Mouse (Mus musculus) lung, adult 2 months (tissue): ENCODE measurements at regions not wholly inside any gene's neighbourhood (a gene's known extent, or its start where the extent isn't known, plus 50 kb on each side); places are given as distances from the start of the nearest gene placed in this dataset.

Experiments used
- DNase-seq: peaks from one replicate; pipeline ENCODE4 v3.0.0; 2022
- H3K4me1 ChIP-seq: fragments of 200-500 bp; 2 replicates; pipeline ENCODE4 v1.6.1; 2011; ENCODE audit warnings: low read length; ENCODE audit not compliant: control insufficient read depth, insufficient read depth
- H3K4me3 ChIP-seq: fragments of 200-500 bp; replicated peaks from 2 replicates; pipeline ENCODE3; 2011; ENCODE audit warnings: low read depth, mild to moderate bottlenecking, control low read depth, low read length; ENCODE audit errors: extremely low read depth
- CTCF ChIP-seq: fragments of 200-500 bp; IDR thresholded peaks from 2 replicates; pipeline ENCODE4 v1.5.1; 2011; ENCODE audit warnings: mild to moderate bottlenecking, low read length, control low read depth; ENCODE audit not compliant: insufficient read depth
- POLR2A ChIP-seq: fragments of 200-500 bp; IDR thresholded peaks from 2 replicates; pipeline ENCODE4 v1.6.1; 2011; ENCODE audit warnings: low read depth, mild to moderate bottlenecking, control low read depth, low read length, borderline replicate concordance; ENCODE audit errors: extremely low read depth
- WGBS: fragments of 180-500 bp; shearing (Covaris S2); methylation state at CpG from one replicate; pipeline ENCODE4 v1.1.7; 2018; 5-methylcytosine and 5-hydroxymethylcytosine counted together

GRCm38 (mm10) chr17:7604813-7605504 lies 219.7 kb upstream of the Unc93a2 start:
- Histone ChIP-seq H3K4me1 (no peaks in the 10 kb centered on the region), H3K4me3 (no peak overlapping the region)
- no peak for DNase-seq
- no peak for TF ChIP-seq POLR2A
- TF ChIP-seq CTCF = no peak
- 64% methylated on average over 5 of the region's 5 CpGs for WGBS

- no peak for DNase-seq
- no peak overlapping the region for H3K4me3 ChIP-seq
- no peaks in the 10 kb centered on the region for H3K4me1 ChIP-seq
- TF ChIP-seq CTCF (no peak), POLR2A (no peak)
- WGBS = 89% methylated on average over 3 of the region's 3 CpGs
Observed at GRCm38 (mm10) chr17:7604096-7604495, 218.8 kb upstream of the Unc93a2 start.

DNA sequence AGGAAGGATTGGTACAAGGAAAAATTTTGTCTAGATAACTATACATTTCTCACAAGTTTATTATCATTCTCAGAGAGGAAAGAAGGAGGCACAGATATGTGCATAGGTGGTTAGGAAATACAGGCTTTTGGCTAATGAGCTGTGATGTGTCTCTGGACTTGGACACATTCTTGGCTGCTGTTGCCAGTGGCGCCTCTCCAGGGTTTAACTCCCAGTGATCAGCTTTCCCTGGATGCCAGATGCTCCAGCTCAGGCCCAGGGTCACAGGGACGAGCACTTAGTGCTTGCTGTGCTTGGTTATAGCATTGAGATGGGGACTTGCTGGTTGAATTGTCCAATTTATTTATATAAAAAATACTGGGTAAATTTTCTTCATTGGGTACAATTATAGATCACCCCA lies 215.3 kb upstream of the Unc93a2 start:
- peak; percentile 24 for DNase-seq
- no peaks in the 10 kb centered on the region for H3K4me1 ChIP-seq
- TF ChIP-seq CTCF (no peak), POLR2A (no peak)
- 66% methylated on average over 2 of the region's 2 CpGs for WGBS
- no peak overlapping the region for H3K4me3 ChIP-seq

GRCm38 (mm10) chr17:7597481-7597880 lies 212.2 kb upstream of the Unc93a2 start:
- TF ChIP-seq POLR2A = no peak
- no peak for TF ChIP-seq CTCF
- WGBS = 59% methylated on average over 2 of the region's 2 CpGs
- no peak for DNase-seq
- Histone ChIP-seq H3K4me1 (no peaks in the 10 kb centered on the region), H3K4me3 (no peak overlapping the region)

DNA sequence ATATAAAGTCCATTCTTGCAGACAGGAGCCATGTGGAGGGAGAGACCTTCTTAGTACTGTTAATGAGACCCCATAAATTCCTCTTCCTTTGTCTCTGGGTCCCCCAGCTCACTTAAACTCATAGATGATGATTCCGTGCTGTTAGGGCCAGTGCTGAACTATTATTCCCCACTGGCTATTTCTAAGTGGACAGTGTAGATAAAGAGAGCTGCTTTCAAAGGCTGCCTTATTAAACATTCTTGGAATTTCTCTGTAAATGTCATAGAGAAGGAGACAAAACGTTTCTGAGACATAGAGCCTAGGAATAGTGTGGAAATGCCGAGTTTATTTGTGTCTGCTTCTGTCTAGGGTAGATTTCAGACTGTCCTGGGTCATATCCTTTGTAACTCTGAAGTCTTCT lies 209.5 kb upstream of the Unc93a2 start:
- TF ChIP-seq CTCF = no peak
- no peak for TF ChIP-seq POLR2A
- Histone ChIP-seq H3K4me1 (no peaks in the 10 kb centered on the region), H3K4me3 (no peak overlapping the region)
- DNase-seq = no peak
- WGBS = 42% methylated on average over 3 of the region's 3 CpGs

GRCm38 (mm10) chr17:7592491-7592890 lies 207.2 kb upstream of the Unc93a2 start:
- no peak for DNase-seq
- Histone ChIP-seq H3K4me1 (no peaks in the 10 kb centered on the region), H3K4me3 (no peak overlapping the region)
- no peak for TF ChIP-seq POLR2A
- TF ChIP-seq CTCF = no peak
- WGBS = 75% methylated on average over 4 of the region's 4 CpGs

- no peak overlapping the region for H3K4me3 ChIP-seq
- TF ChIP-seq POLR2A (no peak), CTCF (no peak)
- DNase-seq = no peak
- H3K4me1 ChIP-seq = no peaks in the 10 kb centered on the region
- 59% methylated on average over 4 of the region's 4 CpGs for WGBS
Observed at GRCm38 (mm10) chr17:7582866-7583398, 197.7 kb upstream of the Unc93a2 start.

GRCm38 (mm10) chr17:7579031-7579430 lies 193.8 kb upstream of the Unc93a2 start:
- DNase-seq = no peak
- no peak overlapping the region for H3K4me3 ChIP-seq
- H3K4me1 ChIP-seq = no peaks in the 10 kb centered on the region
- 51% methylated on average over 4 of the region's 4 CpGs for WGBS
- TF ChIP-seq CTCF = no peak
- TF ChIP-seq POLR2A = no peak

DNA sequence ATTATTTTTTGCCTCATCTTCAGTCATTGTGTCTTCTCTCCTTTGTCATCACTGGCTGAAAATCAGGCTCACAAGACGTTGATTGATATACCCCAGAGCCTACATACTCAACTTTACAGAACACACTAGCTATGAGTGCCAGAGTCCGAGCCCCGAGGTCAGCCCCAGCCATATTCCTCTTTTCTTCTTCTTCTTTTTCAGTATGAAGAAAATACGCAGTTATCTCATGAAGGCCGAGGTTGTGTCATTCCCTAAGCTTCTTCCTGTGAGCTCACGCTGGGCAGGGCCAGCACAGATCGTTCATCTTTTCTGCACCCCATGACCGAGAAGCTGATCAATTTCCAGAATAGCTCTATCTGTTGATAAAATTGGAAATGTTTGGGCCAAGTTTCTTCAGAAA lies 192.7 kb upstream of the Unc93a2 start:
- Histone ChIP-seq H3K4me3 (no peak overlapping the region), H3K4me1 (no peaks in the 10 kb centered on the region)
- TF ChIP-seq CTCF = no peak
- TF ChIP-seq POLR2A = no peak
- 81% methylated on average over 8 of the region's 8 CpGs for WGBS
- no peak for DNase-seq

DNA sequence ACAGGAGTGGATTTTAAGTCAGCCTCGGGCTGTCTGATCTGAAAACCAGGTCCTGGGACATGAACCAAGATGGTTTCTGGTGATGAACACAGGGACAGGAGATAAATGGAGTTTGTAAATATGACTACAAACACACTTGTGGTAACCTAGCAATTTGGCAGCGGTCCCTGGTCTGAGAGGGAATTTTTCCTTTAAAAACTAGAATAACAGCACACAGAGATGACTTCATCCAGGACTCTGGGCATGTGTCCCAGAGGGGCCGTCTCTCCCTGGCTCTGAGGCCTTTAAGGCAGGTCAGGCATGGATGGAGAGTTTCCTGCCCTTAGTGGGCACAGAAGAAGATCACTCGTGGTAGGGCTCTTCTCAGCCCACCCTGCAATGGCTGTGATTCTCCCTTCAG lies 192.0 kb upstream of the Unc93a2 start:
- DNase-seq = peak; percentile 21
- no peak overlapping the region for H3K4me3 ChIP-seq
- WGBS = 43% methylated on average over 4 of the region's 4 CpGs
- no peak for TF ChIP-seq CTCF
- no peak for TF ChIP-seq POLR2A
- H3K4me1 ChIP-seq = no peaks in the 10 kb centered on the region
